Mouse (Mus musculus) frontal cortex, adult 2 months (tissue): ENCODE measurements around the gene Il15ra. TPM values are rescaled to one million over a fixed set of nuclear protein-coding genes. Genes with fewer than 3 reads are reported as not detected.

Experiments used
- DNase-seq, 2 experiments: peaks; one replicate each; pipeline ENCODE4 v3.0.0; 2022; ENCODE audit warnings: low spot score in 1 of 2; ENCODE audit errors: extremely low spot score in 1 of 2
- polyA plus RNA-seq: library from polyadenylated mRNA; depleted of rRNA; stranded (reverse); fragments of >200 nt; gene quantifications from 2 replicates; pipeline ENCODE4 v1.2.3, GENCODE M21; 2012; rRNA removed

Il15ra gene
- polyA plus RNA-seq, 1 experiment, result 14.7 TPM

DNA sequence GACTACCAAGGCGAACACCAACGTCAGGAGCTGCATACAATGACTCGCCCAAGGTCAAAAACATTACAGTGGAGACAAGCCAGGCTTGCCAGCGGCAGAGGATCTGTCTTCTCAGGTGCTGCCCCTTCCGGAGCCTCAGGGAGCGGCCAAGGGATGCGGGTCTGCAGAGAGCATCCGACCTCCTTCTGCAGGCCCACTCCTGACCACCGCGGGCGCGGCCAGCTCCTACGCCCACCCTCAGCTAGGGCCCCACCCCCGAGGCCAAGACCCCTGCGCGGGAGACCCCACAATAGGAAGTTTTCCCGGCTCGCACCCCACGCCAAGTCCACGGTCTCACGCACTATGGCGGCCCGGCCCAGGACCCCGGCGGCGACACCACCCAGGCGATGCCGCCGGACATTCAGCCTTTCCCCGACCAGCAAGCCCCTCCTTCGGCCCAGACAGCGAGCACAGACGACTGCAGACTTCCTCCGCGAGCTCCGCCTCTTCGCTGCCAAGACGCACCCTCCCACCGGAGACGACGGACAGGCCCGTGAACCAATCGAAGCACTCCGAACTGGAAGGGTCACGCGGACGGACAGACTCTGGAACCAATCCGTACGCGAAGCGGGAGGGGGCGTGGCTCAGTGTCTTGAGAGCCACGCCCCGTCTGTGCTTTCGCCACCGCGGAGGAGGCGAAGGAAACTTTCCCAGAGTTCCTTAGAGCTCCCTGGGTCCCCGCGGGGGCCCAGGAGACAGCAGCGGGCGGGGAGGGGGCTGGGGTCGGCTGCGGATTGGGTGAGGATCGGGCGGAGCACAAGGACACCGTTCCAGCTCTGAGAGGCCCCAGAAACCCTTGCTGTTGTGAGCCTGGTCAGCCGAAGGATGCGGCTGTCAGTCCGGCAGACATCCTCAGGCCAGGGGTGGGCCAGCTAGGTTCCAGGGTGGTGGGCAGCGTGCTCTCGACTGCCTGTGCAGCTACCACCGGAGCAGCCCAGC, 72.3 kb downstream of the Il15ra start, which contains the start of the genes Fbh1 and Ankrd16:
Gene Fbh1, minus strand, starts transcription at position 492 of the 978 bp plus-strand sequence.
Gene Ankrd16, plus strand, starts transcription at position 786 of the 978 bp plus-strand sequence.
- peak; percentile 100 for DNase-seq

DNA sequence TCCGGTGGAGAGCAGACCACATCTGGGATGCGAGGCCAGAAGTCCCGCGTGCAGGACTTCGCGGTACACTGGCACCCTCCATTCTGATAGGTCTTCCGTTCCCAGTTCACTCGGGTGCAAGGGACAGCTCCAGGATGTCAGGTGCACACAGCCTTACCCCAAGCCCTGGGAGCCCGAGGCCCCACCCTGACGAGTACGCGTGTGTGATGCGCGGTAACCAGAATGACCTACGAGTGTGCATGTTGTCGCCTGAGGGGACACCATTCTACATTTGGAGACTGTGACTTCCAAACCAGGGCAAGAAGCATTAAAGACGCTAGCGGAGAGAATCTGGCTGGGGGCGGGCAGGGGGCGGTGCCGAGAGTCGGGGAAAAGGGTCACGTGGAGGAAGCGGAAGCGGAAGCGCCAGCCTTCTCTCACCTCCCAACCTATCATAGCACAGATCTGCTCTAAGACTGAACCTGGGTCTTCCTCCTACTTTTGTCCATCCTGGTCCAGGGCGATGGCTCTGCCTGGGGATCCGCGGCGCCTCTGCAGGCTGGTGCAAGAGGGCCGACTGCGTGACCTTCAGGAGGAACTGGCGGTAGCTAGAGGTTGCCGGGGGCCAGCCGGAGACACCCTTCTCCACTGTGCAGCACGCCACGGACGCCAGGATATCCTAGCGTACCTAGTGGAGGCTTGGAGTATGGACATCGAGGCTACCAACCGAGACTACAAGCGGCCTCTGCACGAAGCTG, 73.2 kb downstream of the Il15ra start:
- DNase-seq, result peak; percentile 69 to 85

Other genes starting within 250 kb of the Il15ra start
- gene Pfkfb3, start 151.2 kb upstream of the Il15ra start, polyA plus RNA-seq, result 20.1 and 21.5 TPM in 2 replicates
- gene Rbm17, start 101.1 kb upstream of the Il15ra start, polyA plus RNA-seq, result 103 and 109 TPM in 2 replicates
- gene Gm17490, start 79.0 kb upstream of the Il15ra start, polyA plus RNA-seq, result not detected in 2 replicates
- gene Il2ra, start 62.5 kb upstream of the Il15ra start, polyA plus RNA-seq, result 0.20 and 0.25 TPM in 2 replicates
- gene Fbh1, start 72.3 kb downstream of the Il15ra start, polyA plus RNA-seq, result 91.4 and 95.3 TPM in 2 replicates
- gene Ankrd16, start 72.6 kb downstream of the Il15ra start, polyA plus RNA-seq, result 105 and 114 TPM in 2 replicates